Comparison of ENCODE assay signal across 9 mouse cellular contexts in genomic region chr3:19061488-19062248, GRCm38 (mm10).
A peak's percentile ranks its signal among the peaks of the same experiment; 100 is the strongest.
DNase-seq lines count a peak whose midpoint lies in the region; ATAC-seq lines count a peak whose summit lies in the region.
"Had no signal": no experiment of that assay in that cellular context is flagged by ENCODE, and none has a peak within 500 bp of the region (broad histone marks: within the 10 kb centered on the region; RNA-seq: fewer than 3 reads in every experiment).

No protein-coding gene starts in this region.

- peak; percentile 15 for DNase-seq in hindbrain, embryonic 11.5 days (ENCODE audit: low spot score)
- DNase-seq in hindbrain, embryonic 10.5 days (ENCODE audit: low spot score): no peak
- DNase-seq in ZHBTc4 (ENCODE audit: low read depth, low spot score): peak; percentile 30
- no peak for DNase-seq in gastrocnemius, adult 8-10 months (ENCODE audit: low spot score in 2 of 2)
- no peak for DNase-seq in MN1 (ENCODE audit: low spot score)

- H3K4me2 ChIP-seq in hindbrain, embryonic 11.5 days (replicated peaks; ENCODE audit: low read depth, low read length): no peak overlapping the region
- no peak overlapping the region for H3K4me2 ChIP-seq in forebrain, embryonic 15.5 days (replicated peaks)
- H3K4me2 ChIP-seq in midbrain, embryonic 15.5 days: no peak overlapping the region

- no peak overlapping the region for H3K27ac ChIP-seq in hindbrain, embryonic 11.5 days (ENCODE audit: low read depth, low read length)
- no peak overlapping the region for H3K27ac ChIP-seq in hindbrain, embryonic 10.5 days
- H3K27ac ChIP-seq in forebrain, embryonic 15.5 days (replicated peaks): no peak overlapping the region
- no peak overlapping the region for H3K27ac ChIP-seq in midbrain, embryonic 15.5 days
- H3K27ac ChIP-seq: left cerebral cortex, adult 2 months had no signal

- WGBS in hindbrain, embryonic 11.5 days: 51% methylated on average over 12 of the region's 14 CpGs
- whole genome bisulfite sequencing in hindbrain, embryonic 10.5 days: 39% methylated on average over 14 of the region's 14 CpGs
- 29% methylated on average over 14 of the region's 14 CpGs for WGBS in forebrain, embryonic 15.5 days
- WGBS in midbrain, embryonic 15.5 days: 44% methylated on average over 14 of the region's 14 CpGs

- H3K36me3 ChIP-seq in hindbrain, embryonic 11.5 days (ENCODE audit: control insufficient read depth, insufficient read depth, low read length): no peaks in the 10 kb centered on the region
- no peaks in the 10 kb centered on the region for H3K36me3 ChIP-seq in hindbrain, embryonic 10.5 days
- H3K36me3 ChIP-seq in forebrain, embryonic 15.5 days: no peaks in the 10 kb centered on the region
- no peaks in the 10 kb centered on the region for H3K36me3 ChIP-seq in midbrain, embryonic 15.5 days (replicated peaks)

- H3K27me3 ChIP-seq in hindbrain, embryonic 11.5 days (ENCODE audit: control insufficient read depth, insufficient read depth, low read length): no peaks in the 10 kb centered on the region
- H3K27me3 ChIP-seq in hindbrain, embryonic 10.5 days (ENCODE audit: insufficient read depth, poor library complexity, severe bottlenecking): peaks cover 3% of the 10 kb centered on the region; the same call in 1 of the 2 replicates
- no peaks in the 10 kb centered on the region for H3K27me3 ChIP-seq in forebrain, embryonic 15.5 days
- H3K27me3 ChIP-seq in midbrain, embryonic 15.5 days (replicated peaks): no peaks in the 10 kb centered on the region; the same call in 1 of the 2 replicates

- no peaks in the 10 kb centered on the region for H3K4me1 ChIP-seq in hindbrain, embryonic 11.5 days (replicated peaks; ENCODE audit: control insufficient read depth, insufficient read depth, low read length)
- H3K4me1 ChIP-seq in hindbrain, embryonic 10.5 days (replicated peaks): peaks cover 8% of the 10 kb centered on the region
- peaks cover 4% of the 10 kb centered on the region for H3K4me1 ChIP-seq in forebrain, embryonic 15.5 days
- peaks cover 4% of the 10 kb centered on the region; the same call in 1 of the 2 replicates for H3K4me1 ChIP-seq in midbrain, embryonic 15.5 days

- H3K4me3 ChIP-seq in hindbrain, embryonic 11.5 days (ENCODE audit: low read depth, low read length): no peak overlapping the region
- H3K4me3 ChIP-seq in hindbrain, embryonic 10.5 days: no peak overlapping the region
- H3K4me3 ChIP-seq in forebrain, embryonic 15.5 days: no peak overlapping the region
- no peak overlapping the region for H3K4me3 ChIP-seq in midbrain, embryonic 15.5 days
- H3K4me3 ChIP-seq: left cerebral cortex, adult 2 months had no signal

- peak; percentile 81 for ATAC-seq in hindbrain, embryonic 11.5 days (ENCODE audit: low FRiP score)
- peak; percentile 79 for ATAC-seq in forebrain, embryonic 15.5 days (replicated peaks)
- ATAC-seq in midbrain, embryonic 15.5 days (replicated peaks): peak; percentile 77
- ATAC-seq: liver, postnatal 0 days had no signal

- H3K9ac ChIP-seq in hindbrain, embryonic 11.5 days (ENCODE audit: low read depth, low read length): no peak overlapping the region
- no peak overlapping the region for H3K9ac ChIP-seq in forebrain, embryonic 15.5 days (replicated peaks)
- no peak overlapping the region for H3K9ac ChIP-seq in midbrain, embryonic 15.5 days
- H3K9ac ChIP-seq: liver, postnatal 0 days had no signal

- no peaks in the 10 kb centered on the region for H3K9me3 ChIP-seq in hindbrain, embryonic 11.5 days (ENCODE audit: control insufficient read depth, low read length)
- no peaks in the 10 kb centered on the region for H3K9me3 ChIP-seq in hindbrain, embryonic 10.5 days
- H3K9me3 ChIP-seq in forebrain, embryonic 15.5 days: no peaks in the 10 kb centered on the region
- H3K9me3 ChIP-seq in midbrain, embryonic 15.5 days: no peaks in the 10 kb centered on the region

Comparison
In these comparisons a context has a peak if more than half of its experiments do, and no peak if none do; other contexts are left out.
1. DNase-seq: peak in hindbrain, embryonic 11.5 days (single experiment) and ZHBTc4 (single experiment); none in hindbrain, embryonic 10.5 days (single experiment), gastrocnemius, adult 8-10 months (0 of 2) and MN1 (single experiment).
2. Peak in every context shown above with its lines, with median percentiles within 50 percentile points of each other: ATAC-seq.